Mouse (Mus musculus): ENCODE data around the gene Zfp358.

- TF ChIP-seq POLR2A (IDR thresholded peaks at IDR 0.05; ENCODE audit: control insufficient read depth, extremely low read depth, insufficient read depth, low read length, poor library complexity): no peak
- TF ChIP-seq CTCF (IDR thresholded peaks at IDR 0.05; ENCODE audit: borderline replicate concordance, control insufficient read depth, extremely low read depth, insufficient read depth, low read length, poor library complexity): no peak
Measured at GRCm38 (mm10) chr8:3499751-3500150, 6.8 kb downstream of the Zfp358 start.

All from thymus, adult 2 months (tissue).